11 mouse cellular contexts compared by ENCODE assay signal in genomic region chr3:97393079-97393478, GRCm38 (mm10). TPM values are rescaled to one million over a fixed set of nuclear protein-coding genes. Genes with fewer than 3 reads are reported as not detected.
DNase-seq lines count a peak whose midpoint lies in the region; ATAC-seq and TF ChIP-seq lines count a peak whose summit lies in the region.
"Had no signal": no experiment of that assay in that cellular context is flagged by ENCODE, and none has a peak within 500 bp of the region (broad histone marks: within the 10 kb centered on the region; RNA-seq: fewer than 3 reads in every experiment).

No protein-coding gene starts in this region.

- ATAC-seq in forebrain, embryonic 14.5 days, result no peak
- no peak for ATAC-seq in forebrain, embryonic 16.5 days
- ATAC-seq in liver, postnatal 0 days, result no peak
- ATAC-seq in liver, embryonic 11.5 days (replicated peaks; ENCODE audit: low FRiP score), result no peak

- WGBS in forebrain, embryonic 14.5 days, result 78% methylated on average over 5 of the region's 5 CpGs
- 77% methylated on average over 5 of the region's 5 CpGs for WGBS in forebrain, embryonic 16.5 days
- 71% methylated on average over 5 of the region's 5 CpGs for WGBS in liver, postnatal 0 days (ENCODE audit: insufficient replicate concordance)
- 62% methylated on average over 5 of the region's 5 CpGs for WGBS in liver, embryonic 11.5 days

- H3K9me3 ChIP-seq in forebrain, embryonic 14.5 days (replicated peaks; ENCODE audit: control insufficient read depth, low read length), result no peaks in the 10 kb centered on the region
- H3K9me3 ChIP-seq in forebrain, embryonic 16.5 days (ENCODE audit: control insufficient read depth, low read length), result no peaks in the 10 kb centered on the region
- H3K9me3 ChIP-seq in liver, postnatal 0 days (ENCODE audit: low read length), result no peaks in the 10 kb centered on the region
- no peaks in the 10 kb centered on the region for H3K9me3 ChIP-seq in liver, embryonic 11.5 days (ENCODE audit: control insufficient read depth, low read length)

- no peaks in the 10 kb centered on the region for H3K36me3 ChIP-seq in forebrain, embryonic 14.5 days (ENCODE audit: control insufficient read depth, insufficient read depth, low read length)
- no peaks in the 10 kb centered on the region for H3K36me3 ChIP-seq in forebrain, embryonic 16.5 days (ENCODE audit: control insufficient read depth, insufficient read depth)
- H3K36me3 ChIP-seq in liver, postnatal 0 days (replicated peaks; ENCODE audit: insufficient read depth, low read length), result no peaks in the 10 kb centered on the region
- no peaks in the 10 kb centered on the region for H3K36me3 ChIP-seq in liver, embryonic 11.5 days (ENCODE audit: control insufficient read depth, insufficient read depth, low read length)
- H3K36me3 ChIP-seq: heart, embryonic 13.5 days had no signal

- H3K4me3 ChIP-seq in forebrain, embryonic 14.5 days (ENCODE audit: low read depth, low read length), result no peak overlapping the region
- no peak overlapping the region for H3K4me3 ChIP-seq in forebrain, embryonic 16.5 days (replicated peaks; ENCODE audit: low read length)
- H3K4me3 ChIP-seq in liver, postnatal 0 days (ENCODE audit: low read depth, low read length), result no peak overlapping the region
- H3K4me3 ChIP-seq in liver, embryonic 11.5 days (ENCODE audit: low read depth, low read length), result no peak overlapping the region
- H3K4me3 ChIP-seq: heart, embryonic 13.5 days had no signal

- no peak for TF ChIP-seq EP300 in liver, postnatal 0 days (IDR thresholded peaks at IDR 0.05; ENCODE audit: low read depth)

- H3K4me2 ChIP-seq in forebrain, embryonic 14.5 days (ENCODE audit: low read length), result no peak overlapping the region
- H3K4me2 ChIP-seq in forebrain, embryonic 16.5 days (ENCODE audit: low read length), result no peak overlapping the region
- no peak overlapping the region for H3K4me2 ChIP-seq in liver, postnatal 0 days (ENCODE audit: low read depth, low read length)
- no peak overlapping the region for H3K4me2 ChIP-seq in liver, embryonic 11.5 days
- H3K4me2 ChIP-seq: heart, embryonic 13.5 days had no signal

- no peak overlapping the region for H3K9ac ChIP-seq in forebrain, embryonic 14.5 days (ENCODE audit: low read length)
- H3K9ac ChIP-seq in forebrain, embryonic 16.5 days (replicated peaks; ENCODE audit: low read depth, low read length), result no peak overlapping the region
- H3K9ac ChIP-seq in liver, postnatal 0 days (replicated peaks), result no peak overlapping the region
- H3K9ac ChIP-seq in liver, embryonic 11.5 days (ENCODE audit: low read depth, low read length), result no peak overlapping the region
- H3K9ac ChIP-seq: heart, embryonic 13.5 days had no signal

- peak; percentile 59 for TF ChIP-seq CTCF in liver, postnatal 0 days (IDR thresholded peaks at IDR 0.05; ENCODE audit: low read depth)

- H3K27ac ChIP-seq in forebrain, embryonic 14.5 days (ENCODE audit: low read depth, low read length), result no peak overlapping the region
- H3K27ac ChIP-seq in forebrain, embryonic 16.5 days (ENCODE audit: low read length), result no peak overlapping the region
- H3K27ac ChIP-seq in liver, postnatal 0 days (ENCODE audit: low read depth), result no peak overlapping the region
- no peak overlapping the region for H3K27ac ChIP-seq in liver, embryonic 11.5 days (ENCODE audit: low read depth, low read length)
- H3K27ac ChIP-seq: heart, embryonic 13.5 days had no signal

- DNase-seq in forebrain, embryonic 14.5 days (ENCODE audit: low spot score), result peak; percentile 29
- no peak for DNase-seq in liver, postnatal 0 days
- DNase-seq in liver, embryonic 11.5 days (ENCODE audit: low spot score), result no peak
- DNase-seq in kidney, postnatal 14 days, result peak; percentile 27
- DNase-seq in thymus, postnatal 0 days (ENCODE audit: low spot score), result peak; percentile 25
- DNase-seq in cerebellum, adult 9-10 months, result no peak
- no peak for DNase-seq in left cerebral cortex, adult 9 months (ENCODE audit: low spot score in 2 of 2)

- no peaks in the 10 kb centered on the region for H3K27me3 ChIP-seq in forebrain, embryonic 14.5 days (replicated peaks; ENCODE audit: control insufficient read depth, insufficient read depth, low read length)
- H3K27me3 ChIP-seq in forebrain, embryonic 16.5 days (replicated peaks; ENCODE audit: control insufficient read depth, insufficient read depth, low read length), result no peaks in the 10 kb centered on the region
- H3K27me3 ChIP-seq in liver, postnatal 0 days (ENCODE audit: insufficient read depth, low read length), result no peaks in the 10 kb centered on the region
- no peaks in the 10 kb centered on the region for H3K27me3 ChIP-seq in liver, embryonic 11.5 days (replicated peaks; ENCODE audit: control insufficient read depth, insufficient read depth, low read length)
- H3K27me3 ChIP-seq: heart, embryonic 13.5 days had no signal

- H3K4me1 ChIP-seq in forebrain, embryonic 14.5 days (ENCODE audit: control insufficient read depth, insufficient read depth, low read length), result no peaks in the 10 kb centered on the region
- H3K4me1 ChIP-seq in forebrain, embryonic 16.5 days (replicated peaks; ENCODE audit: control insufficient read depth, insufficient read depth, low read length), result no peaks in the 10 kb centered on the region
- H3K4me1 ChIP-seq in liver, postnatal 0 days (ENCODE audit: insufficient read depth), result no peaks in the 10 kb centered on the region
- H3K4me1 ChIP-seq in liver, embryonic 11.5 days (replicated peaks; ENCODE audit: control insufficient read depth, insufficient read depth, low read length), result no peaks in the 10 kb centered on the region
- H3K4me1 ChIP-seq: heart, embryonic 13.5 days had no signal

RNA-seq across cellular contexts. Expression of gene Olfr1402, which starts 28.7 kb away (rescaled TPM):
- polyA plus RNA-seq in forebrain, embryonic 14.5 days (2014; fragmentation: Nextera tagmentation; extraction: Ambion mirVana), result not detected in 2 replicates
- polyA plus RNA-seq in forebrain, embryonic 16.5 days (2015; fragmentation: Nextera tagmentation; extraction: Ambion mirVana), result not detected in 2 replicates
- not detected in 2 replicates for polyA plus RNA-seq in liver, postnatal 0 days (2015; fragmentation: Nextera tagmentation; extraction: Ambion mirVana)
- not detected in 2 replicates for polyA plus RNA-seq in liver, embryonic 11.5 days (2014; fragmentation: Nextera tagmentation; extraction: Ambion mirVana)
- polyA plus RNA-seq in thymus, postnatal 0 days (2015; fragmentation: Nextera tagmentation; extraction: Ambion mirVana), result not detected in 2 replicates
- polyA plus RNA-seq: heart, embryonic 13.5 days; lung, embryonic 16.5 days; stomach, embryonic 14.5 days had no signal

Comparison
In these comparisons a context has a peak if more than half of its experiments do, and no peak if none do; other contexts are left out.
1. DNase-seq: peak in forebrain, embryonic 14.5 days (single experiment), kidney, postnatal 14 days (single experiment) and thymus, postnatal 0 days (single experiment); none in liver, postnatal 0 days (single experiment), liver, embryonic 11.5 days (single experiment), cerebellum, adult 9-10 months (single experiment) and left cerebral cortex, adult 9 months (0 of 2).